Mouse (Mus musculus): ENCODE results near the gene Pspn.
A peak's percentile ranks its signal among the peaks of the same experiment; 100 is the strongest.

Gene Pspn

GRCm38 (mm10) chr17:56958667-56959066, 41.2 kb downstream of the Pspn start:
- DNase-seq = no peak

GRCm38 (mm10) chr17:56957763-56958429, 41.9 kb downstream of the Pspn start:
- peak; percentile 12 for DNase-seq

- DNase-seq = no peak
These were observed 44.9 kb downstream of the Pspn start for GRCm38 (mm10) chr17:56954871-56955270.

GRCm38 (mm10) chr17:56952639-56953038, 47.2 kb downstream of the Pspn start:
- DNase-seq = no peak

- DNase-seq = peak; percentile 57
These were observed 48.9 kb downstream of the Pspn start for GRCm38 (mm10) chr17:56950915-56951314.
